Mouse (Mus musculus) embryonic facial prominence, embryonic 11.5 days (tissue): ENCODE measurements at regions not wholly inside any gene's neighbourhood (a gene's known extent, or its start where the extent isn't known, plus 50 kb on each side); places are given as distances from the start of the nearest gene placed in this dataset.

Source experiments
- ATAC-seq: fragments of 200-750 bp; cut with Nextera tagmentation; replicated peaks from 2 replicates; pipeline ENCODE4 v1.8.0; 2017; ENCODE audit warnings: low read depth; ENCODE audit not compliant: insufficient number of reproducible peaks, low FRiP score, low TSS enrichment
- DNase-seq: peaks from one replicate; pipeline ENCODE4 v3.0.0-alpha.2; 2015; ENCODE audit warnings: low spot score
- H3K27ac ChIP-seq: fragments of 300-500 bp; sonication (generic); replicated peaks from 2 replicates; pipeline ENCODE4 v1.5.1; 2014; ENCODE audit warnings: mild to moderate bottlenecking, low read depth, low read length, control low read depth
- H3K27me3 ChIP-seq: fragments of 300-500 bp; sonication (generic); 2 replicates; pipeline ENCODE4 v1.6.1; 2014; ENCODE audit warnings: mild to moderate bottlenecking, low read length, moderate library complexity, mixed read lengths; ENCODE audit not compliant: control insufficient read depth, insufficient read depth
- H3K36me3 ChIP-seq: fragments of 300-500 bp; sonication (generic); replicated peaks from 2 replicates; pipeline ENCODE4 v1.6.1; 2014; ENCODE audit warnings: low read depth, mild to moderate bottlenecking, low read length, moderate library complexity, mixed read lengths; ENCODE audit not compliant: control insufficient read depth, insufficient read depth
- H3K4me1 ChIP-seq: fragments of 300-500 bp; sonication (generic); 2 replicates; pipeline ENCODE4 v1.6.1; 2014; ENCODE audit warnings: low read length, mixed read lengths; ENCODE audit not compliant: control insufficient read depth, insufficient read depth
- H3K4me2 ChIP-seq: fragments of 300-500 bp; sonication (generic); 2 replicates; pipeline ENCODE4 v1.6.1; 2014; ENCODE audit warnings: low read depth, mild to moderate bottlenecking, control low read depth, low read length, moderate library complexity
- H3K4me3 ChIP-seq: fragments of 300-500 bp; sonication (generic); 2 replicates; pipeline ENCODE4 v1.5.1; 2014; ENCODE audit warnings: low read depth, low read length, control low read depth
- H3K9ac ChIP-seq: fragments of 300-500 bp; sonication (generic); replicated peaks from 2 replicates; pipeline ENCODE4 v1.6.1; 2014; ENCODE audit warnings: mild to moderate bottlenecking, control low read depth, low read length
- H3K9me3 ChIP-seq: fragments of 300-500 bp; sonication (generic); replicated peaks from 2 replicates; pipeline ENCODE4 v1.6.1; 2016; ENCODE audit warnings: mild to moderate bottlenecking, low read length, inconsistent platforms, mixed read lengths; ENCODE audit not compliant: control insufficient read depth
- WGBS: fragments of 180-500 bp; shearing (Covaris S2); extraction: QIAGEN DNeasy Blood & Tissue Kit; methylation state at CpG from one replicate; pipeline ENCODE4 v1.1.7; 2014; 5-methylcytosine and 5-hydroxymethylcytosine counted together

- Histone ChIP-seq H3K9ac (no peak overlapping the region), H3K27me3 (no peaks in the 10 kb centered on the region), H3K27ac (no peak overlapping the region), H3K4me2 (no peak overlapping the region), H3K4me3 (no peak overlapping the region), H3K36me3 (no peaks in the 10 kb centered on the region), H3K4me1 (no peaks in the 10 kb centered on the region), H3K9me3 (no peaks in the 10 kb centered on the region)
- 71% methylated on average over 1 of the region's 1 CpGs for WGBS
- ATAC-seq (no peak), DNase-seq (no peak)
These were observed 58.6 kb downstream of the Drd1 start for GRCm38 (mm10) chr13:53996867-53997266.

- Histone ChIP-seq H3K36me3 (no peaks in the 10 kb centered on the region), H3K9me3 (no peaks in the 10 kb centered on the region), H3K4me2 (no peak overlapping the region), H3K4me3 (no peak overlapping the region), H3K4me1 (no peaks in the 10 kb centered on the region), H3K27me3 (no peaks in the 10 kb centered on the region), H3K27ac (no peak overlapping the region), H3K9ac (no peak overlapping the region)
- 36% methylated on average over 7 of the region's 7 CpGs for WGBS
- DNase-seq = peak; percentile 26
- ATAC-seq = no peak
These were observed 62.5 kb downstream of the Drd1 start for GRCm38 (mm10) chr13:53992863-53993451.

- Histone ChIP-seq H3K36me3 (no peaks in the 10 kb centered on the region), H3K4me1 (no peaks in the 10 kb centered on the region), H3K27ac (no peak overlapping the region), H3K4me2 (no peak overlapping the region), H3K27me3 (no peaks in the 10 kb centered on the region), H3K4me3 (no peak overlapping the region), H3K9me3 (no peaks in the 10 kb centered on the region), H3K9ac (no peak overlapping the region)
- WGBS = 63% methylated on average over 2 of the region's 2 CpGs
- ATAC-seq (no peak), DNase-seq (no peak)
These were observed 76.3 kb downstream of the Drd1 start for GRCm38 (mm10) chr13:53979226-53979625.

GRCm38 (mm10) chr13:53969421-53969820 is 86.1 kb downstream of the Drd1 start:
- Histone ChIP-seq H3K27ac (no peak overlapping the region), H3K36me3 (no peaks in the 10 kb centered on the region), H3K4me1 (no peaks in the 10 kb centered on the region), H3K9me3 (no peaks in the 10 kb centered on the region), H3K9ac (no peak overlapping the region), H3K4me2 (no peak overlapping the region), H3K27me3 (no peaks in the 10 kb centered on the region), H3K4me3 (no peak overlapping the region)
- DNase-seq (no peak), ATAC-seq (no peak)
- 81% methylated on average over 2 of the region's 2 CpGs for WGBS

GRCm38 (mm10) chr13:53956167-53956566 is 99.3 kb downstream of the Drd1 start:
- H3K27me3 ChIP-seq = no peaks in the 10 kb centered on the region
- 92% methylated on average over 15 of the region's 15 CpGs for WGBS
- H3K9me3 ChIP-seq = no peaks in the 10 kb centered on the region
- H3K4me3 ChIP-seq = no peak overlapping the region
- ATAC-seq (no peak), DNase-seq (no peak)
- no peaks in the 10 kb centered on the region for H3K36me3 ChIP-seq
- no peak overlapping the region for H3K9ac ChIP-seq
- no peak overlapping the region for H3K27ac ChIP-seq
- H3K4me2 ChIP-seq = no peak overlapping the region
- no peaks in the 10 kb centered on the region for H3K4me1 ChIP-seq

- no peak overlapping the region for H3K4me2 ChIP-seq
- DNase-seq = peak; percentile 86
These were observed 107.4 kb downstream of the Drd1 start for GRCm38 (mm10) chr13:53948056-53948455.

GRCm38 (mm10) chr13:53945681-53946080 is 109.8 kb downstream of the Drd1 start:
- Histone ChIP-seq H3K4me3 (no peak overlapping the region), H3K9me3 (no peaks in the 10 kb centered on the region), H3K4me1 (no peaks in the 10 kb centered on the region), H3K4me2 (no peak overlapping the region), H3K9ac (no peak overlapping the region), H3K27me3 (no peaks in the 10 kb centered on the region), H3K36me3 (no peaks in the 10 kb centered on the region), H3K27ac (no peak overlapping the region)
- WGBS = 76% methylated on average over 5 of the region's 5 CpGs
- no peak for DNase-seq
- no peak for ATAC-seq

More at GRCm38 (mm10) chr13:53948056-53948455, 107.4 kb downstream of the Drd1 start:
- Histone ChIP-seq H3K9me3 (no peaks in the 10 kb centered on the region), H3K27ac (no peak overlapping the region), H3K9ac (no peak overlapping the region), H3K4me1 (no peaks in the 10 kb centered on the region), H3K4me3 (no peak overlapping the region), H3K36me3 (no peaks in the 10 kb centered on the region), H3K27me3 (no peaks in the 10 kb centered on the region)
- 3% methylated on average over 4 of the region's 4 CpGs for WGBS
- ATAC-seq = no peak

GRCm38 (mm10) chr13:53941005-53941747 is 114.3 kb downstream of the Drd1 start:
- H3K9ac ChIP-seq = no peak overlapping the region
- no peak overlapping the region for H3K27ac ChIP-seq
- no peaks in the 10 kb centered on the region for H3K9me3 ChIP-seq
- no peak overlapping the region for H3K4me2 ChIP-seq
- H3K27me3 ChIP-seq = no peaks in the 10 kb centered on the region
- no peaks in the 10 kb centered on the region for H3K36me3 ChIP-seq
- H3K4me3 ChIP-seq = no peak overlapping the region
- ATAC-seq (no peak), DNase-seq (no peak)
- 69% methylated on average over 13 of the region's 13 CpGs for WGBS
- H3K4me1 ChIP-seq = no peaks in the 10 kb centered on the region
